Mouse (Mus musculus): ENCODE results near the gene Hpn. TPM values are rescaled to one million over a fixed set of nuclear protein-coding genes. Genes with fewer than 3 reads are reported as not detected.

The Hpn gene
- polyA plus RNA-seq, 1 experiment from 2014 or later = 0.21 TPM

- Histone ChIP-seq H3K27me3 (ENCODE audit: control insufficient read depth, insufficient read depth, low read depth, low read length) (peaks cover 5% of the 10 kb centered on the region), H3K36me3 (ENCODE audit: control insufficient read depth, insufficient read depth, low read length) (peaks cover 71% of the 10 kb centered on the region), H3K9ac (ENCODE audit: low read depth, low read length) (no peak overlapping the region), H3K27ac (ENCODE audit: low read length) (no peak overlapping the region), H3K4me3 (ENCODE audit: low read depth, low read length) (no peak overlapping the region), H3K9me3 (replicated peaks; ENCODE audit: control insufficient read depth, low read length, poor library complexity, severe bottlenecking) (no peaks in the 10 kb centered on the region), H3K4me2 (ENCODE audit: low read length) (no peak overlapping the region), H3K4me1 (ENCODE audit: control insufficient read depth, insufficient read depth, low read length) (peaks cover 6% of the 10 kb centered on the region; the same call in 1 of the 2 replicates)
- no peak for ATAC-seq
- 97% methylated on average over 7 of the region's 7 CpGs for WGBS
Measured at GRCm38 (mm10) chr7:31130197-31130596, 15.1 kb upstream of the Hpn start.

DNA sequence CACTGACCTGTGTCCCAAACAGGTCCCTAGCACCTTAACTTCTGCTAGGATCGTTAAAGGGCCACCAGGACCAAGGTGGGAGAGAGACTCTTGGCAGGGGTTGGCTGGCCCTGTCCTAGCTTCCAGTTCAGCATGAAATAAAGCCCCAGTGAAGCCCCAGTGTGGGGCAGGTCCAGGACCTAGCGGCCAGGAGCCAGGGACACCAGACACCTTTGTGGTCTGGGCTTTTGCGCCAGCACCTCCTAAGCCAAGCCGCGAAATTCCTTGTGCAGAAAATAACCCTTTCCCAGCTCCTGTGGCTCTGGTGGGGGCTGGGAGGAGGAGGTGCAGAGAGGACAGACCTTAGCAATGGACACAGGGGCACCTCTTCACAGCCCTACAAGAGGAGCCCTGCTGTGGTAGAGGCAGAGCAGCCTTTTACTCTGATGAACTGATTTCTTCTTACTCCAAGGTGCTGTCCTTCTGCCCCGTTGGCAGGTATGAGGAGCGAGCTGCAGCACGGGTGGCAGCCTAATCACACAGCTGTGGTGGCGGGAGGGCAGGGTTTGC is 13.1 kb upstream of the Hpn start:
- H3K4me2 ChIP-seq (ENCODE audit: low read length) = no peak overlapping the region
- H3K27me3 ChIP-seq (ENCODE audit: control insufficient read depth, insufficient read depth, low read depth, low read length) = peaks cover 5% of the 10 kb centered on the region
- WGBS = 69% methylated on average over 9 of the region's 9 CpGs
- ATAC-seq = no peak
- peaks cover 51% of the 10 kb centered on the region for H3K36me3 ChIP-seq (ENCODE audit: control insufficient read depth, insufficient read depth, low read length)
- H3K27ac ChIP-seq (ENCODE audit: low read length) = no peak overlapping the region
- H3K4me1 ChIP-seq (ENCODE audit: control insufficient read depth, insufficient read depth, low read length) = peaks cover 6% of the 10 kb centered on the region; the same call in 1 of the 2 replicates
- H3K4me3 ChIP-seq (ENCODE audit: low read depth, low read length) = no peak overlapping the region
- H3K9ac ChIP-seq (ENCODE audit: low read depth, low read length) = no peak overlapping the region
- H3K9me3 ChIP-seq (replicated peaks; ENCODE audit: control insufficient read depth, low read length, poor library complexity, severe bottlenecking) = no peaks in the 10 kb centered on the region

DNA sequence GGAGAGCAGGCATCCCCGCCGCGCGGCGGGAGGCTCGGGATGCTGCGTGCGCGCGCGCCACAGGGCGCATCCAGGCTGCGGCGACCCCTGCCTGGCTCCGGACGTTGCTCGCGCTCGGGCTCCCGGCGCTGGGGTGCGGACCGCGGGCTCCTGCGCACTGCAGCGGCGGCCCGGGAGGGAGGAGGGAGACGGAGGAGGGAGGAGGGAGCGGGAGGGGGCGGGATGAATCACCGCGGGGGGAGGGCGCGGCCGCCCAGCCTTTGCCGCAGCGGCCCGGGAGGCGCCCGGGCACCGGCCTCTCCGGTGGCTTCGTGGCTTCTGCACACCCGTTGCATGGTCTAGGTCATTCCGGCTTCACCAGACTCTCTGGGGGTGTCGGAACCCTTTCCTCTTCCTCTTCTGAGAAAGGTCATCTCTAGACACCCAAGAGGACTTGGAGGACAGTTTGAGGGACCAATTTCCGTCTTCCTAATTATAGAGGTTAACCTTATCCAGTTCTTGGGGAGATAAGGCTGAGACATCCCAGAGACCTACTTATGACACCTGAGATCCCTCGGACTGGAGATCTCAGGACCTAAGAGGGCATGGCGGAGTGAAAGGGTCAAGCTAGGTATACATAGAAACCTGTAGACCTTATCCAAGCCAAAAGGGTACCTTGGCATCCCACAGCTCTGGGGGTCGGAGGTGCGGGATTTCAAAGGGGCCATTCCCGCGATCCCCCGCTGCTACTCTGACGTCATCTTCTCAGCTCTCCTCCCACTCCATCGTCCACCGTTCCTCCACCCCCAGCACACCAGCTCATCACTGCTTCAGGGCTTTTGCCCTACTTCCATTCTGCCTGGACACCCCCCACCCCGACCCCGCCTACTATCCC is 12.0 kb upstream of the Hpn start, which contains the start of gene Scn1b:
Gene Scn1b, minus strand, starts transcription at position 153 of the 874 bp plus-strand sequence.
- Histone ChIP-seq H3K4me2 (ENCODE audit: low read length) (peak within 1 kb of the TSS; percentile 94), H3K27me3 (ENCODE audit: control insufficient read depth, insufficient read depth, low read depth, low read length) (peaks cover 5% of the 10 kb centered on the region), H3K27ac (ENCODE audit: low read length) (peak within 1 kb of the TSS; percentile 53), H3K4me1 (ENCODE audit: control insufficient read depth, insufficient read depth, low read length) (peaks cover 6% of the 10 kb centered on the region; the same call in 1 of the 2 replicates), H3K9ac (ENCODE audit: low read depth, low read length) (peak within 1 kb of the TSS; percentile 69), H3K36me3 (ENCODE audit: control insufficient read depth, insufficient read depth, low read length) (peaks cover 39% of the 10 kb centered on the region), H3K9me3 (replicated peaks; ENCODE audit: control insufficient read depth, low read length, poor library complexity, severe bottlenecking) (no peaks in the 10 kb centered on the region), H3K4me3 (ENCODE audit: low read depth, low read length) (peak within 1 kb of the TSS; percentile 72)
- WGBS = 2% methylated on average over 36 of the region's 60 CpGs
- ATAC-seq = peak; percentile 52

DNA sequence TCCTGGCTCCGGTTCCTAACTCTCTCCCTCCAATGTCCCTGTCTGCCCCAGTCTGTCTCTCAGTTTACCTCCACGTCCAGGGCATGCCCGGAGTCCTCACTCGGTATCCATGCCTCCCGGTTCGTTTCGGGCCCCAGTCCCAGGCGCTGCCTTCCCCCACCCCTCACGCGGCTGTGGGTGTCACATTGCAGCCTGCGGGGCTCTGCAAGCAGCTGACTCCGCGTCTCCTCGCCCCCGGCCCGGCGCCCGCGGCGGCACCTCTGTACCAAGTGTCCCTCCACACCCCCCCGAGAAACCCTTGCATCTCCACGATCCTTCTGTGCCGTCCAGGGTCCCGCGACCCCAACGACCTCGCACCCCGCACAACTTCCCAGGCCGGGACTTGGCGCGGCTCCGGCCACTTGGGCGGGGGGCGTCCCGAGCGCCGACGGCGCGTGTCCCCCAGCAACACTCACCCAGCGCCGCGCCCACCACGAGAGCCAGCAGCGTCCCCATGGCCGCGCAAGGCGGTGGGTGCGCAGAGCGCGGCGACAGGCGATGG is 11.2 kb upstream of the Hpn start:
- peak overlapping the region; percentile 69 for H3K9ac ChIP-seq (ENCODE audit: low read depth, low read length)
- no peaks in the 10 kb centered on the region for H3K9me3 ChIP-seq (replicated peaks; ENCODE audit: control insufficient read depth, low read length, poor library complexity, severe bottlenecking)
- ATAC-seq = no peak; the same call in 1 of the 2 replicates
- 1% methylated on average over 52 of the region's 53 CpGs for WGBS
- H3K27ac ChIP-seq (ENCODE audit: low read length) = no peak overlapping the region; the same call in 1 of the 2 replicates
- peak overlapping the region; percentile 94 for H3K4me2 ChIP-seq (ENCODE audit: low read length)
- H3K36me3 ChIP-seq (ENCODE audit: control insufficient read depth, insufficient read depth, low read length) = peaks cover 31% of the 10 kb centered on the region
- peaks cover 5% of the 10 kb centered on the region for H3K27me3 ChIP-seq (ENCODE audit: control insufficient read depth, insufficient read depth, low read depth, low read length)
- H3K4me1 ChIP-seq (ENCODE audit: control insufficient read depth, insufficient read depth, low read length) = peaks cover 6% of the 10 kb centered on the region; the same call in 1 of the 2 replicates
- peak overlapping the region; percentile 72 for H3K4me3 ChIP-seq (ENCODE audit: low read depth, low read length)

- Histone ChIP-seq H3K4me1 (ENCODE audit: control insufficient read depth, insufficient read depth, low read length) (peaks cover 6% of the 10 kb centered on the region; the same call in 1 of the 2 replicates), H3K36me3 (ENCODE audit: control insufficient read depth, insufficient read depth, low read length) (peaks cover 20% of the 10 kb centered on the region), H3K27me3 (ENCODE audit: control insufficient read depth, insufficient read depth, low read depth, low read length) (peaks cover 5% of the 10 kb centered on the region), H3K9me3 (replicated peaks; ENCODE audit: control insufficient read depth, low read length, poor library complexity, severe bottlenecking) (no peaks in the 10 kb centered on the region), H3K4me3 (ENCODE audit: low read depth, low read length) (no peak overlapping the region), H3K27ac (ENCODE audit: low read length) (no peak overlapping the region), H3K4me2 (ENCODE audit: low read length) (no peak overlapping the region), H3K9ac (ENCODE audit: low read depth, low read length) (no peak overlapping the region)
- no peak for ATAC-seq
- 85% methylated on average over 13 of the region's 13 CpGs for WGBS
Measured at GRCm38 (mm10) chr7:31125116-31125515, 10.0 kb upstream of the Hpn start.

GRCm38 (mm10) chr7:31124381-31124780 is 9.3 kb upstream of the Hpn start:
- peaks cover 12% of the 10 kb centered on the region for H3K36me3 ChIP-seq (ENCODE audit: control insufficient read depth, insufficient read depth, low read length)
- H3K27me3 ChIP-seq (ENCODE audit: control insufficient read depth, insufficient read depth, low read depth, low read length) = peaks cover 5% of the 10 kb centered on the region
- no peak overlapping the region for H3K9ac ChIP-seq (ENCODE audit: low read depth, low read length)
- no peak overlapping the region for H3K4me3 ChIP-seq (ENCODE audit: low read depth, low read length)
- 83% methylated on average over 5 of the region's 5 CpGs for WGBS
- peaks cover 6% of the 10 kb centered on the region; the same call in 1 of the 2 replicates for H3K4me1 ChIP-seq (ENCODE audit: control insufficient read depth, insufficient read depth, low read length)
- H3K27ac ChIP-seq (ENCODE audit: low read length) = no peak overlapping the region
- no peak for ATAC-seq
- no peaks in the 10 kb centered on the region for H3K9me3 ChIP-seq (replicated peaks; ENCODE audit: control insufficient read depth, low read length, poor library complexity, severe bottlenecking)
- no peak overlapping the region for H3K4me2 ChIP-seq (ENCODE audit: low read length)

DNA sequence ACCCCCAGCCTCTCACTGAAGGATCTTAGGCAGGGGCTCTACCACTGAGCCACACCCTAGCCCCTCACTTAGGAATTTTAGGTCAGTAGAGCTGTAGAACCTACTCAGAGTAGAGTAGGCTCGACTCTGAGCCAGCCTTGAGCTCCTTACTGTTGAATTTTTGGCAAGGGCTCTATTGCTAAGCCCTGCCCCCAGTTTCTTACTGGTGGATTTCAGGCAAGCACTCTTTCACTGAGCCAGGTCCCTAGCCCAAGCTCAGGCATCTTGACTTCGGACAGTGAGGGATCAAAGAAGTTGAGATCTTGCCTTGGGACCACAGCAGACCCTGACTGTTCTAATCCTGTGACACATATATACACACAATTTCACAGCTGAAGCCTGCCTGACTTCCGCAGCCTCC is 8.6 kb upstream of the Hpn start:
- Histone ChIP-seq H3K4me1 (ENCODE audit: control insufficient read depth, insufficient read depth, low read length) (peaks cover 6% of the 10 kb centered on the region; the same call in 1 of the 2 replicates), H3K4me2 (ENCODE audit: low read length) (no peak overlapping the region), H3K27me3 (ENCODE audit: control insufficient read depth, insufficient read depth, low read depth, low read length) (peaks cover 5% of the 10 kb centered on the region), H3K9me3 (replicated peaks; ENCODE audit: control insufficient read depth, low read length, poor library complexity, severe bottlenecking) (no peaks in the 10 kb centered on the region), H3K27ac (ENCODE audit: low read length) (no peak overlapping the region), H3K4me3 (ENCODE audit: low read depth, low read length) (no peak overlapping the region), H3K36me3 (ENCODE audit: control insufficient read depth, insufficient read depth, low read length) (peaks cover 7% of the 10 kb centered on the region; the same call in 1 of the 2 replicates), H3K9ac (ENCODE audit: low read depth, low read length) (no peak overlapping the region)
- WGBS = 80% methylated on average over 3 of the region's 3 CpGs
- no peak for ATAC-seq

DNA sequence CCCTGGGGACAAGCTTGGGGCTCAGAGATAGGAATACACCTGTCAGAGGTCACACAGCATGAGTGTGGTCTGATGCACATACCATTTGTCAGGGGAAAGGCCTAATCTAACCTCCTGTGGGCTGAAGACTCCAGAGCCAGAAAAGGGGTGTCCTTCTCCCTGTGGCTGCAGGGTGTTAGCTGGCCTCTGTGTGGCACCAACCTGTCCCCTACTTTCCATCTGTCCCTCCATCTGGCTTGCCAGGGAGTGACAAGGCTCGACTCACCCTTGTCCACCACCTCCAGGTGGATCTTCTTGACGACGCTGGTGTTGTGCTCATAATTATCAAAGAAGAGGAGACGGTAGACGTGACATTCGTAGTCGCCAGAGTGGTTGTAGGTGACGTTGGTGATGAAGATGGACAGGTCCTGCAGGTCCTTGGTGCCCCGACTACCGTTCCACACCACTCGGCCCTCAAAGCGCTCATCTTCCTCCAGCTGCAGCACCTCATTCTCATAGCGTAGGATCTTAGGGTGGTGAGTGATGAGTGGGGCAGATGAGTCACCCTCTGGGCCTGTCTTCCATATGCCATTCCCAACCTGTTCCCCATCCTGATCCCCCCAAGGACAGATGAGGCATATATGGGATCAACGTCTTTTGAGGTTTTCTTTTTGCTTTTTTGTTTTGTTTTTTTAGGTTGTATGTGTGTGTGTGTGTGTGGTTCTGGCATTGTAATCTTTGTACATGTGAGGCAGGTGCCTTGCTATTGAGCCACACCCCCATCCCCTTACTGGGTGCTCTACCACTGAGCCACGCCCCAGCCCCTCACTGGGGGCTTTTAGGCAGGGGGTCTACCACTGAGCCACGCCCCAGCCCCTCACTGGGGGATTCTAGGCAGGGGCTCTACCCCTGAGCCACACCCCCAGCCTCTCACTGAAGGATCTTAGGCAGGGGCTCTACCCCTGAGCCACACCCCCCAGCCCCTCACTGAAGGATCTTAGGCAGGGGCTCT is 7.8 kb upstream of the Hpn start:
- no peak for ATAC-seq
- Histone ChIP-seq H3K9ac (ENCODE audit: low read depth, low read length) (no peak overlapping the region), H3K4me3 (ENCODE audit: low read depth, low read length) (no peak overlapping the region), H3K4me1 (ENCODE audit: control insufficient read depth, insufficient read depth, low read length) (peaks cover 6% of the 10 kb centered on the region; the same call in 1 of the 2 replicates), H3K27me3 (ENCODE audit: control insufficient read depth, insufficient read depth, low read depth, low read length) (peaks cover 5% of the 10 kb centered on the region), H3K36me3 (ENCODE audit: control insufficient read depth, insufficient read depth, low read length) (no peaks in the 10 kb centered on the region), H3K27ac (ENCODE audit: low read length) (no peak overlapping the region), H3K9me3 (replicated peaks; ENCODE audit: control insufficient read depth, low read length, poor library complexity, severe bottlenecking) (no peaks in the 10 kb centered on the region), H3K4me2 (ENCODE audit: low read length) (no peak overlapping the region)
- 93% methylated on average over 16 of the region's 16 CpGs for WGBS

All from midbrain, embryonic 16.5 days (tissue).